Mouse (Mus musculus): ENCODE results near the gene Ttll1.

GRCm38 (mm10) chr15:83473832-83474465 is 36.7 kb downstream of the Ttll1 start:
- TF ChIP-seq POLR2A (IDR thresholded peaks at IDR 0.05; ENCODE audit: extremely low read depth, insufficient read depth, low read length) (no peak), CTCF (IDR thresholded peaks at IDR 0.05; ENCODE audit: low read depth, low read length) (no peak)

Measured in liver, adult 2 months (tissue).